Mouse (Mus musculus) embryonic fibroblast, embryonic 13.5 days (primary cell): ENCODE measurements around the gene Stkld1. TPM values are rescaled to one million over a fixed set of nuclear protein-coding genes. Genes with fewer than 3 reads are reported as not detected.
A peak's percentile ranks its signal among the peaks of the same experiment; 100 is the strongest.
"Not testable (repeated sequence)": the region's sequence is repeated elsewhere in the genome, so short reads cannot be mapped to it uniquely, and the experiment has no call there.

Source experiments
- H3K27ac ChIP-seq: 2 replicates; pipeline ENCODE4 v1.5.1; 2012; ENCODE audit warnings: low read length, control low read depth, inconsistent platforms; ENCODE audit not compliant: insufficient read depth
- H3K4me1 ChIP-seq: 2 replicates; pipeline ENCODE4 v1.6.1; 2011; ENCODE audit warnings: low read length; ENCODE audit not compliant: control insufficient read depth, insufficient read depth
- H3K4me3 ChIP-seq: 2 replicates; pipeline ENCODE4 v1.5.1; 2011; ENCODE audit warnings: mild to moderate bottlenecking, control low read depth, low read length; ENCODE audit not compliant: insufficient read depth
- CTCF ChIP-seq: IDR thresholded peaks from 2 replicates; pipeline ENCODE4 v1.5.1; 2011; ENCODE audit warnings: mild to moderate bottlenecking, control low read depth, low read length, moderate library complexity, borderline replicate concordance; ENCODE audit not compliant: insufficient read depth
- POLR2A ChIP-seq: IDR thresholded peaks from 2 replicates; pipeline ENCODE4 v1.6.1; 2011; ENCODE audit warnings: low read depth, mild to moderate bottlenecking, control low read depth, low read length, moderate library complexity
- polyA plus RNA-seq: library from polyadenylated mRNA; stranded (reverse); fragments of >200 nt; gene quantifications from 2 replicates; pipeline ENCODE4 v1.2.4, GENCODE M21; 2011; ENCODE audit warnings: low read depth; ENCODE audit not compliant: missing spikeins, insufficient read length

Stkld1 gene
- polyA plus RNA-seq, result not detected in 2 replicates

GRCm38 (mm10) chr2:26933304-26934055, at the start of gene Stkld1, which contains the start of gene Surf4:
TSS of gene Stkld1 (plus strand) at chr2:26934047.
TSS of gene Surf4 (minus strand) at chr2:26933928.
- TF ChIP-seq POLR2A, result peak; percentile 93
- TF ChIP-seq CTCF, result no peak
- peaks cover 9% of the 10 kb centered on the region; the same call in 1 of the 2 replicates for H3K4me1 ChIP-seq
- 0 out of 2 replicates have a peak within 1 kb of the TSS, but pooled peaks have one; percentile 11 for H3K27ac ChIP-seq
- peak within 1 kb of the TSS; percentile 96 for H3K4me3 ChIP-seq

DNA sequence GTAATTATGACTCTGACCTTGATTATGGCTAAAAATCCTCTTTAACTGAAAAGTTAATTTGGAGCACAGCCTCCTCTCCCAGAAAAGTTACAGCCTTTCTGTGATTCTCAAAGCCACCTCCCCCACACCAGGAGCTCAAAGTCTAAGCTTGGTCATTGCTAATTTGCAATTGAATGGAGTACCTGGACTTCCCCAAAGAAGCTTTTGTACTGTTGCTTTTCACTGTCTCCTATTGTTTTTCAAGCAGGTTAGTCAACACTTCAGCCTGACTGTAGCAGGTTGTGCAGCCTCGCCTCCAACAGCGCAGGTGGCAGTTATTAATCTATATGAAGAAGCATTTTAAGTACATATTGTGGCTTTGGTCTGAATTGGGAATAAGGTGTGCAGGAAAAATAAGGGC, 48.3 kb upstream of the Stkld1 start:
- not testable (repeated sequence) for H3K27ac ChIP-seq, H3K4me1 ChIP-seq, H3K4me3 ChIP-seq

GRCm38 (mm10) chr2:26886170-26886569, 47.7 kb upstream of the Stkld1 start:
- H3K4me3 ChIP-seq, H3K4me1 ChIP-seq, H3K27ac ChIP-seq: not testable (repeated sequence)

GRCm38 (mm10) chr2:26895898-26896297, 37.9 kb upstream of the Stkld1 start:
- Histone ChIP-seq H3K4me1 (peaks cover under 1% of the 10 kb centered on the region; the same call in 1 of the 2 replicates), H3K4me3 (no peak overlapping the region), H3K27ac (no peak overlapping the region)
- TF ChIP-seq POLR2A (no peak), CTCF (no peak)

GRCm38 (mm10) chr2:26900731-26901130, 33.1 kb upstream of the Stkld1 start:
- no peak for TF ChIP-seq CTCF
- no peak for TF ChIP-seq POLR2A
- Histone ChIP-seq H3K27ac (peak overlapping the region; percentile 42; the same call in 1 of the 2 replicates), H3K4me1 (peaks cover 8% of the 10 kb centered on the region; the same call in 1 of the 2 replicates), H3K4me3 (no peak overlapping the region)

- H3K27ac ChIP-seq, result peak overlapping the region; percentile 38; the same call in 1 of the 2 replicates
- H3K4me1 ChIP-seq, result peaks cover 8% of the 10 kb centered on the region; the same call in 1 of the 2 replicates
- TF ChIP-seq POLR2A, result no peak
- no peak for TF ChIP-seq CTCF
- peak overlapping the region; percentile 89 for H3K4me3 ChIP-seq
These were observed 31.9 kb upstream of the Stkld1 start for GRCm38 (mm10) chr2:26901834-26902400.

- peaks cover 8% of the 10 kb centered on the region; the same call in 1 of the 2 replicates for H3K4me1 ChIP-seq
- TF ChIP-seq POLR2A (peak; percentile 73), CTCF (no peak)
- H3K27ac ChIP-seq, result peak within 1 kb of the TSS; percentile 89
- H3K4me3 ChIP-seq, result peak within 1 kb of the TSS; percentile 89
These were observed 31.2 kb upstream of the Stkld1 start, which contains the start of gene Surf6 for GRCm38 (mm10) chr2:26902467-26903220. TSS of gene Surf6 (minus strand) at chr2:26902879.

GRCm38 (mm10) chr2:26903311-26903710, 30.5 kb upstream of the Stkld1 start:
- H3K27ac ChIP-seq, result peak overlapping the region; percentile 89
- H3K4me3 ChIP-seq, result peak overlapping the region; percentile 89
- peaks cover 8% of the 10 kb centered on the region; the same call in 1 of the 2 replicates for H3K4me1 ChIP-seq
- TF ChIP-seq POLR2A (no peak), CTCF (no peak)

DNA sequence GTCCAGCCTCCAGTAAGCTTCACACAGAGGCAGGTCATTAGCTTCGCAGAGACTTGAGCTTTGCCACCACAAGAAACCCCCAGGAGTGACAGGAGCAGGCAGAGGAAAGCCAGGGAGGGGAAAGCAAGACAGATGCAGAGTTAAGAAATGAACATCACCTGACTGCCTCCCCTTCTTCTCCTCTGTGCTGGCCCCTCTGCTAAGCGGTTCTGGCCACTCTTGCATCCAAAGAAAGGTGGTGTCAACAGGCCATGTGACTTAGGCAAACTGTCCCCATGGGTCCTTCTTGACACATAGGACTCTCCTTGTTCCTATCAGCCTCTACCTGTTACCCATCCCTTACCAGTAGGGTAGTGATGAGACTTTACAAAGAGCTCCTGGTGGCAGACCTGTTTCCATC, 27.9 kb upstream of the Stkld1 start:
- Histone ChIP-seq H3K4me3 (no peak overlapping the region), H3K27ac (no peak overlapping the region), H3K4me1 (peaks cover 9% of the 10 kb centered on the region; the same call in 1 of the 2 replicates)
- TF ChIP-seq POLR2A, result no peak
- no peak for TF ChIP-seq CTCF

DNA sequence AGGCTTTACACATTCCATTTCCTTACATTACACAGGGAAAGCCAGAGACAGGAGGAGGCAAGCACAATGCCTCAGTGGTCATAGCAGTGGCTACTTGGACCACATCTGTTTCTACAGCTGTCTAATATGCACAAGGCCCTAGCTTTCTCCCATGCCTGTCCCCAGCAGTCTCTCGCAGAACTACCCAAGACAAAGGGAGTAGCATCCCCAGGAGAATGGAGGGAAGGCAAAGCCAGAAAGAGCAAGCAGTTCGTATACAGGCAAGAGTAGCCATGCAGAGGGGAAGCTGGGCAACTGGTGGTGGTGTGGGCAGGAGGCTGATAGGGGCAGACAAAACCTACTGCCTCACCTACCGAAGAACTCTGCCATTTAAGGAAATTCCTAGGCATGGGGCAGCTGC, 27.4 kb upstream of the Stkld1 start:
- H3K4me3 ChIP-seq, result no peak overlapping the region
- H3K4me1 ChIP-seq, result peaks cover 6% of the 10 kb centered on the region; the same call in 1 of the 2 replicates
- no peak for TF ChIP-seq CTCF
- TF ChIP-seq POLR2A, result no peak
- H3K27ac ChIP-seq, result no peak overlapping the region
